Mouse (Mus musculus) cerebral cortex, adult 2 months (tissue): ENCODE data around the gene Mmp8.

ENCODE experiments used
- WGBS: fragments of 180-500 bp; shearing (Covaris S2); methylation state at CpG from one replicate; pipeline ENCODE4 v1.1.7; 2018; 5-methylcytosine and 5-hydroxymethylcytosine counted together

The Mmp8 gene

DNA sequence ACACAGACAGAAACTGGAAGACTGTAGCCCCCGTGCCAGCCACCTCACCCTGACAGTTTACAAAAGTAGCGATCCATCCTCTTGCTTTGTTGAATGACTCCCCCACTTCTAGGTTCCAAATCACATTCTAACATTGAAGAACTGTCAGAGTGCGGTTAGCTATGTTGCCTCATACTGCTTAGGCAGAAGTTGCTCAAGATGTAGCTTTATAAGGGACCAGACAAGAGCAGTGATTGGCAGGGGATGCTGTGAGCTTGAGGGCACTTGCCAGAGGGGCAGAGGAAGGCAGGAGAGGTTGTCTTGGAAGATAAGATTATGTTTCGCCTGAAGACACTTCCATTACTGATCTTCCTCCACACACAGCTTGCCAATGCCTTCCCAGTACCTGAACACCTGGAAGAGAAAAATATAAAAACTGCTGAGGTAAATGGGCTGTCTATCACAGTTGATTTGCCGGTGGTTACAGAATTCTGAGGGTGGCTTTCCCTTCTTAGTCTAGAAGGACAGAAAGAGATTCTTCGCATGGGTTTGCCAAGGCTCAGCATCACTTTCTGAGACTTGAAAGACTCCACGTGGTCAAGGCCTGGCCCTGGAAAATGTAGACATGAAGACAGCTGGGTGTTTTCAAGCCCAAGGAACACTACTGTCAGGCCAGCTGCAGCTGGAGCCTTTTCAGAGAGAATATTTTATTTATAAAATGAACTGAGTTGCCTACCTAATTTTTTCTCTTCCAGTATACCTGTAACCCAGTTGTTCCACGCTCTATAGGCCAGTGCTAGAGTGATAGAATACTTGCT, at the start of gene Mmp8:
TSS of gene Mmp8 (plus strand) at position 236 of the 797 bp plus-strand sequence.
- whole genome bisulfite sequencing = 87% methylated on average over 8 of the region's 8 CpGs

DNA sequence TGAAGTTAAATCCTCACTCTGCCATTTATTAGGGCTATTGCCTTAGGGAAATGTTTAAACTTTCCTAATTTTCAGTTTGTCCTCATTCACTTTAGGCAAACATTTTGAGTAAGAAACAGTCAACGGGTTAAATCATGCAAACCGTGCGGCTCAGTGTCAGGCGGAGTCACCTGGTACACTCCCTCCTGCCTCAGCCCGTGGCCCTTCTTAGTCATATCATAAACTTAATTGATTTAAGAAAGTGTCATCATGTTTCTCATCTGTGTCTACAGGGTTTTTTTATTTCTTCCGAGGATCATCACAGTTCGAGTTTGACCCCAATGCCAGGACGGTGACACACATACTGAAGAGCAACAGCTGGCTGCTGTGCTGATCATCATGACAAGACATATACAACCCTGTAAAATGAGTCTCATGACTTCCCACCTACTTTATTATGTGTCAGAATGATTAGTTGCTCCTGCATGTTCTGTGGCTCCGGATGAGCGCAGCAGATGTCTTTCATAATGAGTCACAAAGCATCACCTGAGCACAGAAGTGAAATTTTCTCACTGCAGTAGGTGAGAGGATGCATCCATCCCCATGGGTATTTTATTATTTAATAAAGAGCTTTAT, 48.5 kb upstream of the Mmp8 start:
- 92% methylated on average over 10 of the region's 10 CpGs for WGBS

DNA sequence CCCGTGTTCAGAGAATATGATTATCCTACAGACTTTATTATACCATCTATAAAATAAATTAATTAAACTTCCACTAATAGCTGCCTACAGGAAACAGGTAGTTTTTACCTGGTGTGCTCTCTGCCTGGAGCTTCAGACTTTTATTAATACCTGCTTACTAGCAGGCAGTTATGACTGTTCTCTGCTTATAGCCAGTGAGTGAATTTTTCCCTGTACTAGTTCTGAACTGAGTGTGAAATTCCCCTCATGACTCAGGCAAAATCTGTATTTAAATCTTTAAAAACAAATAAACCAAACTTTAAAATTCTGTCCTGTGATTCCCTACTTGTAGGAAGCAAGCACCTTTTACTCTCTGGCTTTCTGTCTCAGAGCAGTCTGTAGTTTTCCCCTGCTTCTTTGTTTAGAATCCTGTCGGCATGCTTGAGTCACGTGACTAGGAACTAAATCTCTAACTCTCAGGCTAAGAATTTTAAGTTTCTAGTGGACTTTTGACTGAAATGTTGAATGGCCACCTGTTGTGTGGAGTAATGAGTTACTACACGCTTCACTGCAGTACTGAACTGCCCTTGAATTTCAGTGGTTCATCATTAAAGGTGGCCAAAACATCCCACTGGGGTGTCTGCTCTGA, 40.2 kb upstream of the Mmp8 start:
- WGBS = 46% methylated on average over 4 of the region's 4 CpGs

- 67% methylated on average over 4 of the region's 4 CpGs for WGBS
Observed at GRCm38 (mm10) chr9:7526255-7526940, 31.9 kb upstream of the Mmp8 start.

GRCm38 (mm10) chr9:7544923-7545457, 13.3 kb upstream of the Mmp8 start:
- WGBS = 68% methylated on average over 1 of the region's 1 CpGs

- WGBS = 43% methylated on average over 1 of the region's 1 CpGs
Observed at GRCm38 (mm10) chr9:7545471-7545870, 12.8 kb upstream of the Mmp8 start.

DNA sequence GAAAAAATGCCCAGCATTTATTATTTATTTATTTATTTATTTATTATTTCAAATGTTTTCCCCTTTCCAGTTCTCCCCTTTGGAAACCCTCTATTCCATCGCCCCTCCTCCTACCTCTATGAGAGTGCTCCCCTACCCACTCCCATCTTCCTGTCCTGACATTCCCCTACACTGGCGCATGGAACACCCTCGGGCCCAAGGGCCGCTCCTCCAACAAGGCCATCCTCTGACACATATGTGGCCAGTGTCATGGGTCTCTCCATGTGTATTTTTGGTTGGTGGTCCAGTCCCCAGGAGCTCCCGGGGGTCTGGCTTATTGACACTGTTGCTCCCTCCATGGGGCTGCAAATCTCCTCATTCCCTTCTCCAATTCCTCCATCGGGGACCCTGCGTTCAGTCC, 12.3 kb upstream of the Mmp8 start:
- 86% methylated on average over 7 of the region's 7 CpGs for WGBS

DNA sequence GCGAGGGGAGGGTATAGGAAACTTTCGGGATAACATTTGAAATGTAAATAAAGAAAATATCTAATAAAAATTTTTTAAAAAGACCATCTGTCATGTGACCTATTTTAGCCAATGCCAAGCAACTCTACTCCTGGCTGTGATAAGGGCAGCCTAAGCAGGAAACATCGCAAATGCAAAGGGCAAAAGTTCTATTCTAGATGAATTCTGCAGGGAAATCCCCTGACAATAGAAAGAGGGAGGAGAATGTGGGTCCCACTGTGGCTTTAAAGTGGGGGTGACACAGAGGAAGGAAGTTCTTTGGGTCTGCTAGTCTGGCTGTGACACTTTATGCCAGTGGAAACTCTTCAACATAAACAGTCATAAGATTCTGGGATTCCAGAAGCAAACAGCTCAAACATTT, 4.7 kb upstream of the Mmp8 start:
- 88% methylated on average over 3 of the region's 3 CpGs for WGBS

GRCm38 (mm10) chr9:7554382-7554781, 3.9 kb upstream of the Mmp8 start:
- 50% methylated on average over 3 of the region's 3 CpGs for WGBS

DNA sequence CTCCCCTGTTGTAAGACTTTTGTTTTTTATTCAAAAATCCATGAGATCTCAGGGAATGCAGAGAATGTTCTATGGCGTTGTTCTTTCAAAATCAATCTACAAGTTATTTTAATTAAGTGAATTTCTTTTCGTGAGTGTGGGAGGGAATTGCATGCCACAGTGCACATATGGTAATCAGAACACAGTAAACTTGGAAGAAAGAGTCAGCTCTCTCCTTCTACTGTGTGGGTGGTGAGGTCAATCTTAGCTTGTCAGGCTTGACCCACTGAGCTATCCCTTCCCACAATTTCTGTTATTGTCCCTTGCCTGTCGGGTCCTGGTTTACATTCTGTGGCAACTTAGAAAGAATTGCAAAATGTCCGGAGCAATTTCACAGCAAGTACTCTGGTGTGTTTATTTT, 1.8 kb downstream of the Mmp8 start:
- WGBS = 68% methylated on average over 4 of the region's 4 CpGs

GRCm38 (mm10) chr9:7567376-7567775, 9.1 kb downstream of the Mmp8 start:
- WGBS = 79% methylated on average over 7 of the region's 7 CpGs

GRCm38 (mm10) chr9:7567923-7568322, 9.7 kb downstream of the Mmp8 start:
- WGBS = 70% methylated on average over 2 of the region's 2 CpGs

GRCm38 (mm10) chr9:7570485-7570884, 12.2 kb downstream of the Mmp8 start:
- WGBS = 90% methylated on average over 1 of the region's 1 CpGs

- WGBS = 67% methylated on average over 4 of the region's 4 CpGs
Observed at GRCm38 (mm10) chr9:7571162-7571561, 12.9 kb downstream of the Mmp8 start, which contains the start of gene Mmp27. Gene Mmp27 (plus strand): TSS chr9:7571396.

- WGBS = 78% methylated on average over 7 of the region's 7 CpGs
Observed at GRCm38 (mm10) chr9:7572188-7572587, 13.9 kb downstream of the Mmp8 start.

DNA sequence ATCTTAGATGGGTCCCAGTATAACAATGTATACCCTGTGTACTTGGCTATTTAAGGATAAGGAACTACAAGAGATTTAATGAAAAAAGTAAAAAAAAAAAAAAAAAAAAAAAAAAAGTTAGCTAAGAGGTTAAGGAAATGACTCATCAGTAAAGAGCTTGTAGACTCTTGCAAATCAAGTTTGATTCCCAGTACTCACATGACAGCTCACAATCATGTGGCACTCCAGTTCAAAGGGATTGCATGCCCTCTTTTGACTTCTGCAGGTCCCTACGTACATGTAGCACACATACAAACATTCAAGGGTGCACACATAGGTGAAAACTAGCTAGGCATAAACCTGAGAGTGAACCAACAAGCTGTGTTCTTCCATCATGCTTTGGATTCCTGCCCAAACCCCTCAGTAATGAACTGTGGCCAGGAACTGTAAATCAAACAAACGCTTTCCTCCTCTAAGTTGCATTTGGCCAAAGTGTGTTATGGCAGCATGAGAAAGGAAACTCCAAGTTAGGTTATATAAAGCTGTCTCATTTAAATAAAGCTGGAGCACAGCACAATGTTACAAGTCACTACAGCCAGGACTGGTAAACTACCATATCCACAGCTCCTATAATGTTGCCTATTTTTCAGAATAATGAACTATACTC, 14.5 kb downstream of the Mmp8 start:
- WGBS = 64% methylated on average over 2 of the region's 2 CpGs

DNA sequence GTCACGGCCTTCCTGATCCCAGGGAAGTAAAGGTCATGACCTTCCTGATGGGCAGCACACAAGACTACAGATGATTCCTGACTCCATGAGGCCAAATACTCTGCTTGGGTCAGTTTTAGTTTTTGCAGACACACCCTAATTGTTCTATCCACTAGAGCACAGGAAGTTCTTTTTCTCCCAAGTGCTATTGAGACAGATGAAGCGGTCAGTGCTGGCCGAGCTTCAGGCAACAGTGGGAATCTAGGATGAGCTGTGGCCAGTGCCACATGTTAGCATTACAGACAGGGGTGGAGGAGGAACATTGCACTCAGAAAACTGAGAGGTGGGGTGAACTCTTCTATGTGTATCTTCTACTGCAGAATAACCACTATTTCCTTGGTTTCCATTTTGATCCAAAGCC, 17.3 kb downstream of the Mmp8 start:
- WGBS = 83% methylated on average over 3 of the region's 3 CpGs

- WGBS = 95% methylated on average over 2 of the region's 2 CpGs
Observed at GRCm38 (mm10) chr9:7577371-7577770, 19.1 kb downstream of the Mmp8 start.

GRCm38 (mm10) chr9:7590063-7590462, 31.8 kb downstream of the Mmp8 start:
- 85% methylated on average over 8 of the region's 8 CpGs for WGBS

GRCm38 (mm10) chr9:7593272-7593812, 35.1 kb downstream of the Mmp8 start:
- 85% methylated on average over 3 of the region's 3 CpGs for WGBS
